Mouse (Mus musculus): ENCODE measurements at regions not wholly inside any gene's neighbourhood (a gene's known extent, or its start where the extent isn't known, plus 50 kb on each side); places are given as distances from the start of the nearest gene placed in this dataset.

DNA sequence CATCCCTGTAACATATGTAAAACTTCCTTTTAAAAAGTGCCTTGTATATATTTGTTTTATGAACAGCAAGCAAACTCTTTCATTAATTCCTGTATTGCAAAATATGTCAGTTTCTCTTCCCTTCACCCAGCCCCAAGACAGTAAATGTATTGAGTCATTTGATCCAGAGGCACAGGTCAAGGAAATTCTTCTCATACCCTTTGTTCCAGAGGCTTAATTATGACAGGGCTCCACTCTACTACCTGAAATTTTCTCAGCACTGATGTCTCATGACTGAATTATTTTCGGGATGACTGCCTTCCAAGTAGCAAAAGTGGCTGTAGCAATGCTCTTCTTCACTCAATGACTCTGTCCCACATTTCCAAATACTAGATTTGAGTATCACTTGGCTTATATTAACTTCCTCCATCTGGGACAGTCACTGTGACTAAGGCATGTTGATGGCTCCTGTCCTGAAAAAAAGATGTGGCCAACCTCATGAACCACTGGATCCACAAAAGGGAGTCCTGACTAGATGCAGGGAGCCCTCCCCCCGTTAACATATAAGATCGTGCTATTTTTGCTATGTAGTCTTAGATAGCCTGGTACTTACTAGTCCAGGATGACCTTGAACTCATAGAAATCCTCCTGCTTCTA, 80.3 kb upstream of the Rbpj start:
- Histone ChIP-seq H3K27ac (no peak overlapping the region), H3K4me3 (replicated peaks) (no peak overlapping the region), H3K9me3 (no peaks in the 10 kb centered on the region), H3K9ac (no peak overlapping the region), H3K27me3 (no peaks in the 10 kb centered on the region), H3K36me3 (replicated peaks) (no peaks in the 10 kb centered on the region), H3K4me1 (no peaks in the 10 kb centered on the region), H3K4me2 (no peak overlapping the region)
- no peak for ATAC-seq (ENCODE audit: low FRiP score)
- WGBS: 92% methylated on average over 3 of the region's 3 CpGs

DNA sequence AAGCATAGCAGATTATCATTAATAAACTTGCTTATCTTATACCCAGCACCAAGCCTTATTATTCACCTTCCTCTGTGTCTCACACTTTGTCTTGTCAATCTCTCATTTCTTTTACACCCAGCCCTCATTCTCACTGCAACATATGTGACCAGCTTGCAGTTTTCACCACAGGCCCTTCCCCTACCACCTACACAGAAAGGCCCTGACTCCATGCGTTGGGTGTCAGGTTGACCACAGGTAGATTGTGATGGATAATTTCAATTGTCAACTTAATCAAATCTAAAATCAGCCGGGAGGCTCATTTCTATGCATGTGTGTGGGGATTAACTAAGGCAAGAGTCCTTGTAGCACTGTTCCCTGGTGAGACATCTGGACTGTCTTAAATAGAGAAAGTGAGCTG, 72.4 kb upstream of the Rbpj start:
- ATAC-seq (ENCODE audit: low FRiP score): no peak
- Histone ChIP-seq H3K4me3 (replicated peaks) (no peak overlapping the region), H3K36me3 (replicated peaks) (no peaks in the 10 kb centered on the region), H3K4me1 (peaks cover 5% of the 10 kb centered on the region; the same call in 1 of the 2 replicates), H3K9ac (no peak overlapping the region), H3K9me3 (no peaks in the 10 kb centered on the region), H3K27ac (no peak overlapping the region), H3K4me2 (no peak overlapping the region), H3K27me3 (no peaks in the 10 kb centered on the region)
- 78% methylated on average over 2 of the region's 2 CpGs for WGBS

DNA sequence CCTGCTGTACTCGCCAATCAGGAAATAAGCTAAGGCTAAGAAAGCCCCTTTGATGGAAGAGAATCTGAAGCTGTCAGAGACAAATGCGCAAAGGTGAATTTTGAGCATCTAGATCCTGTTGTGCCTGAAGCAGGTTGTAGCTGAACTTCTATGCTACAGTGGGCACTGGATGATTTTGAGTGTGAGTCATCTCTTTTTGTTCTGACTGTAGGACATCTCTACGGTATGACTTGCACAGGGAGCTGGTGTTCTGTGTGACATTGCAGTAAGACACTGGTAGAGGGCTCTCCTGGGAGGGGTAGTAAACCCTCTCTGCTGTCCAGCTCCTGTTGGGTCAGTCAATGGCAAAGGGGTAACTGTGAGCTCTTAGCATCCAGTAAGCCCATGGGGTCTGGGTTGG, 71.4 kb upstream of the Rbpj start:
- no peaks in the 10 kb centered on the region for H3K27me3 ChIP-seq
- H3K9me3 ChIP-seq: no peaks in the 10 kb centered on the region
- WGBS: 91% methylated on average over 3 of the region's 3 CpGs
- H3K4me1 ChIP-seq: peaks cover 5% of the 10 kb centered on the region; the same call in 1 of the 2 replicates
- no peak overlapping the region for H3K4me2 ChIP-seq
- H3K9ac ChIP-seq: no peak overlapping the region
- H3K36me3 ChIP-seq (replicated peaks): no peaks in the 10 kb centered on the region
- H3K4me3 ChIP-seq (replicated peaks): no peak overlapping the region
- no peak for ATAC-seq (ENCODE audit: low FRiP score)
- H3K27ac ChIP-seq: no peak overlapping the region

DNA sequence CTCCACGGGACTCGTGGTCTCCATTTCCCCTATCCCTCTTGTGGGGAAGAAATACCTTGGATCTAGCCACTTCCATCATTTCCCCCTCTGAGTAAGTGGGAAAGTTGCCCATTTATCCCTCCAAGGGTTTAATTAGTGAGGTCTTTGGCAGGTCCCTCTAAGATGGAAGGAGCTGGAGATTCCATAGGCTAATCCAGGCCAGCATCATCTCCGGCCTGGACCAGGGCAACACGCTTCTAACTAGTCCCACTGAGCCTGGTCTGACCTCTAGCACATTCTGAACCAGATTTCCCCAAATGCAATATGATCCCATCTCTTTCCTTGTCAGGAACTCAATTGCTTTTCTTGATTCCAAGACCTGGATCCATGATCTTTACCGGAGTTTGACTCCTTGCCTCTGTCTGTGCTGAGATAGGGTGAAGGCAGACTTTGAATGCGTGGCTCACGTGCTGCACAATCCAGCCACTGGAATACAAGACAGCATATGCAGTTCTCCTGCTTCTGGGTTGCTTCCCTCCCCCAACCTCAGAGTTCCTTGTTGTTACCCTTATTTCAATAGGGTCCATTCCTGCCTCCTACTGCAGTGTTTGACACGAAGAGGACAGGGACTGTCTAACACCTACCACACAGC, 67.4 kb upstream of the Rbpj start:
- WGBS: 90% methylated on average over 8 of the region's 8 CpGs

DNA sequence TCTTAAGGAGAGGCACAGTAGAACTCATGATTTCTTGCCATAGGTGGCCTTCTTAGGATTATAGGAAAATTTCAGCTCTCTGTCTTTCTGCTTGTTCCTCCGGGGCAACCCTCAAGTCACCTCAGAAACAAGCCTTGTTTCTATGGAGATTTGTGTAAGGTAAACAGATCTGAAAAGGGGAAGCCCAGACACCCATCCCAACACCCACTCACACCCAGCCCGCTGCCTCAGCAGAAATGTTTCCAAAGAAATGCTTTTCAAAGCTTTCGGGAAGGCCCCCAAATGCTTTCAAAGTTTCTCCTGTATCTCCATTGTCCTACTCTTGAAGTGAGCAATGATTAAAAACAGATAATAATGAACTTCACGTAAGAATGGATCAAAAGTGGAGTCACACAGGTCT, 64.9 kb upstream of the Rbpj start:
- no peak for ATAC-seq (ENCODE audit: low FRiP score)
- WGBS: 60% methylated on average over 4 of the region's 4 CpGs
- H3K4me2 ChIP-seq: no peak overlapping the region

More for the DNA sequence above, 67.4 kb upstream of the Rbpj start:
- Histone ChIP-seq H3K4me3 (replicated peaks) (no peak overlapping the region), H3K4me2 (no peak overlapping the region), H3K27me3 (no peaks in the 10 kb centered on the region), H3K27ac (no peak overlapping the region), H3K9ac (no peak overlapping the region), H3K36me3 (replicated peaks) (no peaks in the 10 kb centered on the region), H3K4me1 (no peaks in the 10 kb centered on the region), H3K9me3 (no peaks in the 10 kb centered on the region)
- no peak for ATAC-seq (ENCODE audit: low FRiP score)

DNA sequence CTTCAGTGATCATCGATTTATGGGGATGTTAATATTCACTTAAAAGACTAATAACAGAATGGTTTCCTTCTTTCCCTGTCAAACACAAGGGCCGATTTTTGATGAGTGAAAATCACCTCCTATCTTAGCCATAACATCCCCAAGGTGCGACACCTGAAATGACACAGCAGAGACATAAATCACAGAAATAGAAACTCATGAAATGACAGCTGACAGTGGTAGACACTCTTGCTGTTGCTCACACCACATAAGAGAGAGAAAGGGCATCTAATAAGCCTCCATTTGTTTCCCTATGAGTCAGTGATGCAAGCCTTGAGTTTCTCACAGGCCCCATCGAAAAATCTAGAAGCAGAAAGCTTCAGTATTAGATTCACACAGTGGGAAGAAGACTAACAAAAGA, 63.9 kb upstream of the Rbpj start:
- ATAC-seq (ENCODE audit: low FRiP score): no peak
- no peaks in the 10 kb centered on the region for H3K36me3 ChIP-seq (replicated peaks)
- no peak overlapping the region for H3K27ac ChIP-seq
- no peak overlapping the region for H3K9ac ChIP-seq
- H3K4me1 ChIP-seq: no peaks in the 10 kb centered on the region
- no peak overlapping the region for H3K4me2 ChIP-seq
- H3K4me3 ChIP-seq (replicated peaks): no peak overlapping the region
- WGBS: 87% methylated on average over 4 of the region's 4 CpGs
- H3K27me3 ChIP-seq: no peaks in the 10 kb centered on the region
- H3K9me3 ChIP-seq: no peaks in the 10 kb centered on the region

More for the DNA sequence above, 64.9 kb upstream of the Rbpj start:
- Histone ChIP-seq H3K27me3 (no peaks in the 10 kb centered on the region), H3K4me3 (replicated peaks) (no peak overlapping the region), H3K9ac (no peak overlapping the region), H3K9me3 (no peaks in the 10 kb centered on the region), H3K4me1 (no peaks in the 10 kb centered on the region), H3K36me3 (replicated peaks) (no peaks in the 10 kb centered on the region), H3K27ac (no peak overlapping the region)

DNA sequence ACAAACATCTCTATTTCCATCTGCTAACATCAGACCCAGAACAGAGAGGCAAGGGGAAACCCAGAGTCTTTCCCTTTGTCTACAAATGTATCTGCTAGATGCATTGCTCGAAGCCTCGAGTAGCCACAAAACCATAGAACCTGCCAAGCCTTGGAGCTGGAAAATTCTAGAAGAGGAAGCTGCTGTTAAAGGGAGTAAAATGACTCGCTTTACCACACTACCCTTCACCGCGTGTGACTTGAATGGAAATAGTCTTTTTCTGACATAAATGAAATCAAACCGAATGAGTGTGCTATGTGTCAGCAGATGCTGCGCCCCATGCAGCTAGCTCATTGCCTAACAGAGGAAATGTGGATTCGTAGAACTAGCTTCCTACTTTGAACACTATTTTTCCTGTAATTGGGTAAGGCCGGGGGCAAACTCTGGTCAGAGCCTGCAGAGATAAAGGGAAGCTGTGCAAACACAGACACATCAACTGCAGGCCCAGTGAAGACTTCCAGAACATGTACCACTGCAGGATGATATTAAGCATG, 63.3 kb upstream of the Rbpj start:
- no peak for ATAC-seq (ENCODE audit: low FRiP score)
- Histone ChIP-seq H3K4me2 (no peak overlapping the region), H3K4me3 (replicated peaks) (no peak overlapping the region), H3K4me1 (no peaks in the 10 kb centered on the region), H3K36me3 (replicated peaks) (no peaks in the 10 kb centered on the region), H3K9ac (no peak overlapping the region), H3K27ac (no peak overlapping the region), H3K27me3 (no peaks in the 10 kb centered on the region), H3K9me3 (no peaks in the 10 kb centered on the region)
- 91% methylated on average over 9 of the region's 9 CpGs for WGBS

DNA sequence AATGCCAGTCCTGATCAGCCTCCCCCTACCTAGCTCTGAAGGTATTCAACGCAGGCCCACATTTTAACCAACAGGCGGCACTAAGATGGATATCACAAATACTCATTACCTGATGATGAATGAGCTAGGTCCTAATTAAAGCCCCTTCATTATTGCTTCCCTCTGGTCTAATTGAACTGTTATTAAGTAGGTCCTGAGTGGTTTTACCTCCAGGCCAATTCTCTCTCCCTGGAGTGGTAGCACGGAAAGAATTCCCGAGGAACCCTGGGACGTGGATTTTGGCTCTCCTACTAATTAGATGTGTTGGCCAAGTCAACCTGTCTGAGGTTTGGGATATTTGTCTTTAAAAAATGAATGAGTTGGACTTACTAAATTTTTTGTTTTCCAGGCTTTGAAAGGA, 60.0 kb upstream of the Rbpj start:
- no peak; the same call in 1 of the 2 replicates for ATAC-seq (ENCODE audit: low FRiP score)
- no peaks in the 10 kb centered on the region for H3K4me1 ChIP-seq
- H3K36me3 ChIP-seq (replicated peaks): no peaks in the 10 kb centered on the region
- H3K27ac ChIP-seq: no peak overlapping the region
- no peak overlapping the region for H3K4me2 ChIP-seq
- H3K4me3 ChIP-seq (replicated peaks): no peak overlapping the region
- 59% methylated on average over 5 of the region's 5 CpGs for WGBS
- H3K9me3 ChIP-seq: no peaks in the 10 kb centered on the region
- no peak overlapping the region for H3K9ac ChIP-seq
- no peaks in the 10 kb centered on the region for H3K27me3 ChIP-seq

DNA sequence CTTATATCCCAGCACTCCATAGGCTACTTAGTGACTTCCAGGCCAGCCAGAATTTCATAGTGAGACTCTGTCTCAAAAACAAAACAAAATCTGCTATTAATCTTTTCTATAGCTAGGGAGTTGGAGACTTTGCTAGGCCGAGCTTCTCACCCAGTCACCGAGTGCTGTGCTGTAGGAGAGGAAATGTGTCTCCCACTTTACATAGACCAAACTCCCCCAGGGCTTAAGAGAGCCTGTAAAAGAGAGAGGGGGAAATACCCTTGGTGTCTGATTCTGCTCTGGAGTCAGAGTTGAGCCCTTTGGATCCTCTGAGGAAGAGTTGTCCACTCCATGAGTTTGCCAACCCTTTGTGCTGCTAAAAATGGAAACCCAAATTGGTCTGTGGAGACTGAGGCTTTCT, 58.3 kb upstream of the Rbpj start:
- ATAC-seq (ENCODE audit: low FRiP score): no peak
- 85% methylated on average over 2 of the region's 2 CpGs for WGBS
- no peaks in the 10 kb centered on the region for H3K27me3 ChIP-seq
- no peaks in the 10 kb centered on the region for H3K4me1 ChIP-seq
- no peaks in the 10 kb centered on the region for H3K36me3 ChIP-seq (replicated peaks)
- no peak overlapping the region for H3K27ac ChIP-seq
- H3K9me3 ChIP-seq: no peaks in the 10 kb centered on the region
- no peak overlapping the region for H3K4me3 ChIP-seq (replicated peaks)
- no peak overlapping the region for H3K4me2 ChIP-seq
- no peak overlapping the region for H3K9ac ChIP-seq

DNA sequence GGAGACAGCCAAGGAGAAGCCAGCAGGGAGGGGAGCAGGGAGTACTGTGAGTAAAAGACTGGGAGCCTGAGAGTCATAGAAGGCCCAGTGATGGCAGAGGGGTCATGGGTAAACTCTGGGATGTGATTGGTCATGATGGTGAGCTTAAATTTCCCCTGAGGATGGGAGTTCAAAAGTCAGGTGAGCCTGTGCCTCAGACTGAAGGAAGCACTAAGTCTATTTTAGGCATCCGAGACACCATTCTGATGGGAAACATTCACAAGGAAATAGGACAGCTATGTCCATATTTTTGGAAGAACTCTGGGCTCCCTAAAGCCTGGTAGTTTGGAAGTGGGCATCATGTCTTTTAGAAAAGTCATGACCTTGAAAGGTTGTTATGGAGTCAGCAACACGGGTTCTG, 57.7 kb upstream of the Rbpj start:
- H3K4me1 ChIP-seq: no peaks in the 10 kb centered on the region
- H3K4me3 ChIP-seq (replicated peaks): no peak overlapping the region
- H3K9me3 ChIP-seq: no peaks in the 10 kb centered on the region
- 92% methylated on average over 2 of the region's 2 CpGs for WGBS
- H3K4me2 ChIP-seq: no peak overlapping the region
- ATAC-seq (ENCODE audit: low FRiP score): no peak
- no peak overlapping the region for H3K27ac ChIP-seq
- no peaks in the 10 kb centered on the region for H3K36me3 ChIP-seq (replicated peaks)
- H3K9ac ChIP-seq: no peak overlapping the region
- H3K27me3 ChIP-seq: no peaks in the 10 kb centered on the region

DNA sequence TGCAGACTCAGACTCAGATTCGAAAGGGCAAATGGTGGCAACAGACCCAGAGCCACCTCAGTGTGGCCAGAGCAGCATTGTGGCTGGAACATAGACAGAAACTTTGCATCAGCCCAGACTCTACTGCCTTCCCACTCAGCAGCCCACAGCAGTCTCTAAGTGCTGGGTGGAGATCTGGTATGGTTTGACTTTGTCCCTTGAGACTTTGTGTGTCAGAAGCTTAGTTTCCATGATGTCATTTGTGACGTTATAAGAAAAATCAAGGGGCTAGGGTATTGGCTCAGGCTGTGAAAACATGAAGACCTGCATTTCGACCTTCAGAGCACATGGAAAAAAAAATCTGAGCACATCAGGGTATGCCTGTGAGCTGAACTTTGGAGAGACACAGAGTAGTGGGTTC, 56.2 kb upstream of the Rbpj start:
- H3K27ac ChIP-seq: no peak overlapping the region
- no peak for ATAC-seq (ENCODE audit: low FRiP score)

DNA sequence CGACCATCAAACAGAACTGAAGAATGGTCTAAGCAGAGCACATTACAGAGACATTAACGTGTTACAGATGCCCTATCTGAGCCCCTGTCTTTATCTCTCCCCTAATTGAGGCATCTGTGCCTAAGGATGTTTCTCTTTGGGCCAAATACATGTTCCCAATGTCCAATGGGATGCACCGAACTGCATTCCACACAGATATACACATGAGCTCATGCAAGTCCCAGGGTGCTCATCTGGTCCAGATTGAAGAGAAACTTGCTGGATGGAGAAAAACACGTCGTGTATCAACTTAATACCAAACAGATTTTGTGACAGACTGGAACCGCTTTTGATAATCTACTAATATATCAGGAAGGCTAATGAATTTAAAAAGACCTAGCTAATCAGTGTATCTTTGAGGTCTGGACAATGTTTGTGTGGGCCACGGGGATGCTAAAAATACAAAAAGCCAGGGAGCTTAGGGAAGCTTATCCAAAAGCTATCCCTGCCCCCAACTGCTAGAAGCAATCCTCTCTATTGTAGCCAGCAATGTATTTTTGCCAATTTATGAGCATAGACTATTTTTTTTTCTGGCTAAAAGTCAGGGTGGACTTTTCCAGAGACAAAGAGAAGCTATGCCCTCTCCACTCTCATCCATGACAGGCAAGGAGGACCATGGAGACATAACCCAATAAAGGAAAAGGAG, 53.4 kb upstream of the Rbpj start:
- H3K9ac ChIP-seq: no peak overlapping the region
- WGBS: 75% methylated on average over 7 of the region's 7 CpGs
- no peak for ATAC-seq (ENCODE audit: low FRiP score)

More for the DNA sequence above, 56.2 kb upstream of the Rbpj start:
- Histone ChIP-seq H3K4me3 (replicated peaks) (no peak overlapping the region), H3K36me3 (replicated peaks) (no peaks in the 10 kb centered on the region), H3K4me2 (no peak overlapping the region), H3K9me3 (no peaks in the 10 kb centered on the region), H3K27me3 (no peaks in the 10 kb centered on the region), H3K9ac (no peak overlapping the region), H3K4me1 (no peaks in the 10 kb centered on the region)
- 80% methylated on average over 3 of the region's 3 CpGs for WGBS

More for the DNA sequence above, 53.4 kb upstream of the Rbpj start:
- Histone ChIP-seq H3K4me1 (no peaks in the 10 kb centered on the region), H3K4me3 (replicated peaks) (no peak overlapping the region), H3K27me3 (no peaks in the 10 kb centered on the region), H3K9me3 (no peaks in the 10 kb centered on the region), H3K4me2 (no peak overlapping the region), H3K27ac (no peak overlapping the region), H3K36me3 (replicated peaks) (no peaks in the 10 kb centered on the region)

All from forebrain, embryonic 12.5 days (tissue).